Mouse (Mus musculus): ENCODE results near the gene Large1.

- TF ChIP-seq CTCF (IDR thresholded peaks at IDR 0.05; ENCODE audit: low read depth) (no peak), EP300 (IDR thresholded peaks at IDR 0.05; ENCODE audit: low read depth) (no peak)
These were observed 217.9 kb downstream of the Large1 start for GRCm38 (mm10) chr8:73135397-73135796.
